25 mouse cellular contexts compared by ENCODE assay signal in genomic region chr2:7952846-7953245, GRCm38 (mm10).
"Had no signal": no experiment of that assay in that cellular context is flagged by ENCODE, and none has a peak within 500 bp of the region (broad histone marks: within the 10 kb centered on the region; RNA-seq: fewer than 3 reads in every experiment).

No protein-coding gene starts in this region.

- H3K4me3 ChIP-seq: gastrocnemius, adult 2 months; heart, adult 2 months; heart, embryonic 12.5 days; hindbrain, embryonic 10.5 days; hindbrain, embryonic 13.5 days; hindbrain, embryonic 15.5 days; intestine, embryonic 15.5 days; layer of hippocampus, adult 2 months; limb, embryonic 10.5 days; limb, embryonic 12.5 days; liver, embryonic 13.5 days; liver, embryonic 15.5 days had no signal

- H3K4me1 ChIP-seq: heart, embryonic 12.5 days; hindbrain, embryonic 10.5 days; hindbrain, embryonic 13.5 days; hindbrain, embryonic 15.5 days; intestine, embryonic 15.5 days; limb, embryonic 10.5 days; limb, embryonic 12.5 days; liver, embryonic 13.5 days; liver, embryonic 15.5 days had no signal

- H3K9ac ChIP-seq: heart, embryonic 12.5 days; hindbrain, embryonic 13.5 days; hindbrain, embryonic 15.5 days; intestine, embryonic 15.5 days; limb, embryonic 12.5 days; liver, embryonic 13.5 days; liver, embryonic 15.5 days had no signal

- DNase-seq: gastrocnemius, adult 2 months; gastrocnemius, postnatal 10 days; gastrocnemius, postnatal 25 days; heart, adult 2 months; heart, postnatal 10 days; heart, postnatal 4 days; kidney, adult 18-20 months; kidney, adult 8-10 months; kidney, postnatal 10 days; kidney, postnatal 25 days; kidney, postnatal 4 days; liver; liver, embryonic 13.5 days had no signal

- H3K27me3 ChIP-seq: heart, embryonic 12.5 days; hindbrain, embryonic 13.5 days; hindbrain, embryonic 15.5 days; intestine, embryonic 15.5 days; limb, embryonic 12.5 days; liver, embryonic 13.5 days; liver, embryonic 15.5 days had no signal

- ATAC-seq: inflammation-experienced regulatory T-cells, adult 6 months; intestine, embryonic 15.5 days; intestine, postnatal 0 days had no signal

- H3K9me3 ChIP-seq: heart, embryonic 12.5 days; hindbrain, embryonic 10.5 days; hindbrain, embryonic 13.5 days; hindbrain, embryonic 15.5 days; intestine, embryonic 15.5 days; limb, embryonic 10.5 days; limb, embryonic 12.5 days; liver, embryonic 13.5 days; liver, embryonic 15.5 days had no signal

- H3K27ac ChIP-seq: gastrocnemius, adult 2 months; heart, adult 2 months; hindbrain, embryonic 10.5 days; hindbrain, embryonic 13.5 days; hindbrain, embryonic 15.5 days; intestine, embryonic 15.5 days; layer of hippocampus, adult 2 months; limb, embryonic 10.5 days; limb, embryonic 12.5 days; liver, embryonic 13.5 days; liver, embryonic 15.5 days had no signal

- H3K36me3 ChIP-seq: heart, embryonic 12.5 days; hindbrain, embryonic 10.5 days; hindbrain, embryonic 13.5 days; hindbrain, embryonic 15.5 days; intestine, embryonic 15.5 days; limb, embryonic 10.5 days; limb, embryonic 12.5 days; liver, embryonic 13.5 days; liver, embryonic 15.5 days had no signal

- H3K4me2 ChIP-seq: heart, embryonic 12.5 days; hindbrain, embryonic 13.5 days; hindbrain, embryonic 15.5 days; intestine, embryonic 15.5 days; limb, embryonic 12.5 days; liver, embryonic 11.5 days; liver, embryonic 13.5 days; liver, embryonic 15.5 days had no signal
